Mouse (Mus musculus): Measurements from ENCODE around the gene Dusp5.
"Not testable (repeated sequence)": the region's sequence is repeated elsewhere in the genome, so short reads cannot be mapped to it uniquely, and the experiment has no call there.

Gene Dusp5

GRCm38 (mm10) chr19:53574131-53574530 is 45.2 kb downstream of the Dusp5 start:
- DNase-seq (ENCODE audit: extremely low spot score, low read depth, low spot score), result no peak

GRCm38 (mm10) chr19:53574546-53574945 is 45.6 kb downstream of the Dusp5 start:
- DNase-seq (ENCODE audit: extremely low spot score, low read depth, low spot score), result no peak

DNA sequence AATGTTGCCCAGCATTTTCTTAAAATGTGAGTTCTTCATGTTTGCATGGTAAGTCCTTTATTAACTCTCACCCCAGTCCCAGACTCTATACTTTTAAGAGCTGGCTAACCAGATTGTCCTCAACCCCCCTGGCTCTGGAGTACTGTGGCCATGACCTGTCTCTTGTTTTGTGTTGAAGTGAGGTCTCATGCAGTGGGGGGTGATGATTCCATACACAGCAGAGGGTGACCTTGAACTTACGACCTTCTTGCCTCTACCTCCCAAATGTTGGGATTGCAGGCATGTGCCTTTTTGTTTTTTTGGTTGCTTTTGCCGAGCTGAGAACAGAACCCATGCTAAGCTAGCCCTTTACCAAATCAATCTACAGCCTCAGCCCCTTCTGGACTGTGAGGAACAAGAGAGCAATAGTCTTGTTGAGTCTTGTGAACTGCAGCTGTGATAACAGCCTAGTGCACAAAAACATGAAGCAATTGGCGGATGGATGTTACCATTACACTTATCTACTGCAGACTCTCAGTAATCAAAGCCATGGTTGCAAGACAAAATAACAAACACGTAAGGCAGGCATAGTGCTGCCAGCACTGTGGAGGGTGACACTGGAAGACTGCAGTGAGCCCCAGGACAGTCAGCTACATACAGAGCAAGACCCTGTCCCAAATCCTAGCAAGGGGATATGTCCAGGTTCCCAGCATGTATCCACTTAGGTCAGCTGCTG is 46.5 kb downstream of the Dusp5 start:
- DNase-seq (ENCODE audit: extremely low spot score, low read depth, low spot score), result no peak

- no peak for DNase-seq (ENCODE audit: extremely low spot score, low read depth, low spot score)
These were observed 47.2 kb downstream of the Dusp5 start for GRCm38 (mm10) chr19:53576061-53576460.

GRCm38 (mm10) chr19:53577025-53577800 is 48.3 kb downstream of the Dusp5 start:
- DNase-seq (ENCODE audit: extremely low spot score, low read depth, low spot score), result no peak

DNA sequence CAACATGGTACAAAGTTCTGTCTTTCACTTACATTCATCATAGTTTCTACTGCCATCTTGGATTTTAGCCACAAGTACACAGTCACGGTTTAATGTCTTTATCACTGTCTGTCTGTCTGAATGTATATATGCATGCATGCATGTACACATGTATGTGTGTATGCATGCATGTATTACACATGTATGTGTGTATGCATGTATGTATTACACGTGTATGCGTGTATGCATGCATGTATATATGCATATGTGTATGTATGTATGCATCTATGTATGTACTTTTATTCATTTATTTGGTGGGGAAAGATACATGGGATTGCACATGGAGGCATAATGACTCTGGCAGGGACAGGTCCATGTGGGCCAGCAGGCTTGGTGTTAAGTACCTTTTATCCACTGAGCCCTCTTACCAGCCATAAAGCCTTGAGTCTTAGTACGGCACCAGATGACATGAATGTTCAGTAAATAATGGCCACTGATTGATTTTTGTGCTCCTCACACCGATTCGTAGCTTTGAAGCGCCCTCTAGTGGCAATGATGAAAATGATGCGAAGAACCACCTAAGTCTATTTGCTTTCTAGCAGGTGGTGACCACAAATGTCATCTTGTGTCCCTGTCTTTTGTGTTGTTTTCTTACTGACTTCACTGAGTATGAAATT is 49.8 kb downstream of the Dusp5 start:
- DNase-seq (ENCODE audit: extremely low spot score, low read depth, low spot score), result peak; percentile 69

- DNase-seq (ENCODE audit: extremely low spot score, low read depth, low spot score), result not testable (repeated sequence)
These were observed 51.4 kb downstream of the Dusp5 start for GRCm38 (mm10) chr19:53580271-53580670.

DNA sequence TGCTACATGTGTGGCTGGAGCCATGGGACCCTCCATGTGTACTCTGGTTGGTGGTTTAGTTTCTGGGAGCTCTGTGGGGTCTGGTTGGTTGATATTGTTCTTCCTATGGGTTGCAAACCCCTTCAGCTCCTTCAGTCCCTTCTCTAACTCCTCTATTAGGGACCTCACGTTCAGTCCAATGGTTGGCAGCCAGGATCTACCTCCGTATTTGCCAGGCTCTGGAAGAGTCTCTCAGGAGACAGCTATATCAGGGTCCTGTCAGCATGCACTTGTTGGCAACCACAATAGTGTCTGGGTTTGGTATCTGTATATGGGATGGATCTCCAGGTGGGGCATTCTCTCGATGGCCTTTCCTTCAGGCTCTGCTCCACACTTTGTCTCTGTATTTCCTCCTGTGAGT is 58.8 kb downstream of the Dusp5 start:
- not testable (repeated sequence) for DNase-seq (ENCODE audit: extremely low spot score, low read depth, low spot score)

DNA sequence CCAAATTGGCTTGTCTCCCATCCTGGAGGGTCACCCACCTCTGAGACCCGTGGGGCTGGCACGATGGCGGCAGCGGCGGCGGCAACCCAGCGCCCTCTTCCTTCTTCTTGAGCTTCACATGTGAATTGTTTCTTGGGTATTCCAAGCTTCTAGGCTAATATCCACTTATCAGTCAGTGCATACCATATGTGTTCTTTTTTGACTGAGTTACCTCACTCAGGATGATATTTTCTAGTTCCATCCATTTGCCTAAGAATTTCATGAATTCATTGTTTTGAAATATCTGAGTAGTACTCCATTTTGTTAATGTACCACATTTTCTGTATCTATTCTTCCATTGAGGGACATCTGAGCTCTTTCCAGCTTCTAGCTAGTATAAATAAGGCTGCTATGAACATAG is 60.1 kb downstream of the Dusp5 start, which contains the start of gene Nutf2-ps1:
TSS of gene Nutf2-ps1 (minus strand) at position 101 of the 400 bp plus-strand sequence.
- not testable (repeated sequence) for DNase-seq (ENCODE audit: extremely low spot score, low read depth, low spot score)

Data from hindlimb bud, embryonic 11.5 days (tissue).